Mouse (Mus musculus) A20 (cell line): Measurements from ENCODE around the gene Pigr.

Source experiments
- DNase-seq: peaks from one replicate; pipeline ENCODE4 v3.0.0-alpha.2; 2011; ENCODE audit warnings: low read depth, low spot score

Pigr gene

DNA sequence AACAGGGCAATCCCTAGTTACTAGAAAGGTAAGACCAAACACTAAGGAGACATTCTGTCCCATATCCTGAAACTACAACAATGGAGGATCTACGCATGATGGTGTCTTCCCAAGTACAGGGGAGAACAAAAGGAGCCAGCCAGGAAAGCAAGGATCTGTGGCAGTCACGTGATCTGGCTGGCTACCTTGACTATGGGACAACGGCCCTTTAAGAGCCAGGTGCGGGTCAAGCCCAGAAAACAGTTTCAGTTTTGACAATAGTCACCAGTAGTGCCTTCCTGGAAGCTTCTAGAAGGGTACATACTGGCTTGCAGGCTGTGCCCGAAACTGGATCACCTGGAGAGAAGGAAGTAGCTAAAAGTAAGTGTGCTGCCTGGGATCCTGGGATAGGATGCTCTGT is at the start of gene Pigr:
Gene Pigr, plus strand, starts transcription at position 237 of the 400 bp plus-strand sequence.
- no peak for DNase-seq

DNA sequence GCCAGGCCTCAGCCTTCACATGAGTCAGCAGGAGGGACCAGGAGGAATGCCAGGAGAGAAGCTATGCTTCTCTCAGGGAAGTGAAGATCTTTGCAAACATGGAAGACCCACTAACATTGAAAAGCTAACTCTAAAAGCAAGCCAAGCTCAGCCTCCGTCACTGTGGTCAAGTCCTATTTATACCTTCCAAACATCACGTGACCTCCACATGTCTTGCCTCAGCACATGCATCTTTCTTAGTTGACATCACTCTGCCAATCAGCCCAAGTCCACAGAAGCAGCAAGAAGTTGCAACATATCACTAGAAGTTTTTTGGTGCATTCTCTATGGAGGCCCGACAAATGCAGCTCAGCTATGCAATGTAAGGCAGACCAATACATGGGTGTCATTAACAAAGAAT is 46.6 kb upstream of the Pigr start:
- no peak for DNase-seq

DNA sequence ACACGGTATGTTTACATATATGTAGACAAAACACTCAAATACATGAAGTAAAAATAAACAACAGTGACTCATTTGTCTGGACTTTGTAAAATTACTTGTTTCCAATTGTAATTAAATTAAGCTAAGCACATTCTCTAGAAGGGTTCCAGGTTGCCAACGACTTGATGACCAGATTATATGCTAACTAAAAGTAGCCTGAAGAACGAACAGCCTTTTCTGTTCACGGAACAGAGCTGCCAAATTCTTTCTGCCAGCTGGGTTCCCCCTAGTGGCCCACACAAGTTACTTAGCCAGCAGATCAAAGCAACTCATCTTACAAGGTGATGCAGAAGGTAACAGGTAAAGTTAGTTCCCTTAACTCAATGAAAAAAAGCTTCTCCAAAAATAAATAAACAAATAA is 42.4 kb upstream of the Pigr start:
- peak; percentile 62 for DNase-seq

DNA sequence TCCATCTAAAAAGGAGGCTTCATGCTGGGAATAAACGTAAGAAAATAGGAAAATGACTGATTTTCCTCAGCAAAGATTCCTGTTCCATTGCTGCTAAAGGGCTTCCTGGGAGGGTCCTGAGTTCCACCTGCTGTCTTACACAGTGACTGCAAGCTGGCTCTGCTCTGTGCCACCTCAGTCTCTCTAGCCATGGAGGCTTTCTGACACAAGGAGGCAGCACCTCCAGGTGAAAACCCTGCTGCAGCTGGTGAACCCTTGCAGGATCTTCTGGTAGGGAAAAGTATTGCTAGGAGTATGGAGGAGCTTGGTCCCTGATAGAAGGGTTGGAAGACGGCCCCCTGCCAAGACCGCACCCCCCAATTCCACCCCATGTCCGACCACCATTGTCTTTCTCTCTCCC is 39.5 kb upstream of the Pigr start:
- DNase-seq, result peak; percentile 43

- DNase-seq, result no peak
Observed at GRCm38 (mm10) chr1:130789512-130790451, 36.7 kb upstream of the Pigr start.

DNA sequence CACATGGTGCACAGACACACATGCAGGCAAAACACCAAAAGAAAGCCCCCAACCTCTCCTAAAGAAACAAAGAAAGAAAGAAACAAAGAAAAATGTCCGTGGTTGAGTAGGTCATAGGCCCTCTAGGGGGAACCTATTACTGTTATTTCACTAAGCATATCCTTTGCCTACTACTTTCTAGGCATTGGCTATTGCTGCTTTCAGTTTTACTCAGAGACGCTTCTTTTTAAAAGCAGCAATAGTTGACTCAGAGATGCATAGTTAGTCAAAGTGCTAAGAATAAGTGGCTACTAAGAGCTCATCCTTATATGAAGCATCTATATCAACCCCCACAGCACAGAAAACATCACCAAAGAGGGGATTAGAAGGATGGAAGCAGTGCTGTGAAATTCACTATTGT is 31.2 kb upstream of the Pigr start:
- peak; percentile 23 for DNase-seq

DNA sequence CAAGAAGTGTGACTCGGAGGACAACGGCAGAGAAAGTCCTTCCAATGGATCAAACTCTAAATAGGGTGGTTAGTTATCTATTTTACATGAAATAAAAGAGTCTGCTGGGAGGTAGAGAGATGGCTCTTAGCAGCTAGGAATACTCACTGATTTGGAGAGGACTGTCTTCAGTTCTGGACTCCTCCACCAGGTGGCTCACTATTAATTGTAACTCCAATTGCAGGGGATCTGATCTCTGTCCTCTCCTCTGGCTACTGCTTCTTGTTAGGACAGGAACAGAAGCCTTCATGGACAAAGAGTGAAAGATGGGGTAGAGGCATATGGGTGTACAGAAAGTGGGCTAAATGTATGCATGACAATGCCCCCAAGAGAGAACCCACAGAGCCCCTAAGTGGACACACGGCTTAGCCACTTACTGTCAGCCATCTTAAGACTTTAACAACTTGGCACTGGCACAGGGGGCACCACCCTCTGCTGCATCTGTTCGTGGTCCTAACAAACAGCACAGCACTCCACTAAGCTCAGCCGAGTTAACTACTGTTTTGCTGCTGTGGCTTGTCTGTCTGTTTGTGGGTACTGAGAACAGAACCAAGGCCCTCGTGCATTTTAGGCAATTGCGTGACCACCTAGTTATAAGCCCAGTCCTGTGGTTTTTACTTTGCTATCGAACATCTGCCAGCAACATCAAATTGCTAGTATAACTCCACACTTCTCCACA is 29.4 kb upstream of the Pigr start:
- DNase-seq, result peak; percentile 69

- DNase-seq, result no peak
Observed at GRCm38 (mm10) chr1:130798037-130798436, 28.4 kb upstream of the Pigr start.

- peak; percentile 10 for DNase-seq
Observed at GRCm38 (mm10) chr1:130798551-130798950, 27.9 kb upstream of the Pigr start.

DNA sequence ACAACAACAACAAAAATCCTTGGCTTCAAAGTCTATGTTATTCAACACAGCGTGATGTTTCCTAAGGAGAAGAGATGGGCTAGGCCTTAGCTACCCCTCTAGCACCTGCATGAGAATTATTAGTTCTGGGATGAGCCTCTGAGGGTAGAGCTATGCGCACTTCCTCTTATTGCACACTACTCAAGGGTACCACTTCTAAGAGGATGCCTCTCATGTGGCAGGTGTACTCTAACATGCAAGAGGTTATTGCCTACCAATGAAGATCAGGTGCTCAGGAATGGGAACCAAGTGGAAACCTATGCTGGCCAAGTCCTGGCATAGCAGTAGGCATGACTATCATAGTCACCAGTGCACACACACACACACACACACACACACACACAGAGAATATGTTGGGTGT is 27.1 kb upstream of the Pigr start:
- DNase-seq, result peak; percentile 71

- no peak for DNase-seq
Observed at GRCm38 (mm10) chr1:130800602-130801001, 25.9 kb upstream of the Pigr start, which contains the start of gene Fcamr. Fcamr (plus strand) TSS chr1:130800902.

GRCm38 (mm10) chr1:130801511-130801910 is 25.0 kb upstream of the Pigr start:
- no peak for DNase-seq

- no peak for DNase-seq
Observed at GRCm38 (mm10) chr1:130802976-130803375, 23.5 kb upstream of the Pigr start.

GRCm38 (mm10) chr1:130804279-130804678 is 22.2 kb upstream of the Pigr start:
- no peak for DNase-seq

DNA sequence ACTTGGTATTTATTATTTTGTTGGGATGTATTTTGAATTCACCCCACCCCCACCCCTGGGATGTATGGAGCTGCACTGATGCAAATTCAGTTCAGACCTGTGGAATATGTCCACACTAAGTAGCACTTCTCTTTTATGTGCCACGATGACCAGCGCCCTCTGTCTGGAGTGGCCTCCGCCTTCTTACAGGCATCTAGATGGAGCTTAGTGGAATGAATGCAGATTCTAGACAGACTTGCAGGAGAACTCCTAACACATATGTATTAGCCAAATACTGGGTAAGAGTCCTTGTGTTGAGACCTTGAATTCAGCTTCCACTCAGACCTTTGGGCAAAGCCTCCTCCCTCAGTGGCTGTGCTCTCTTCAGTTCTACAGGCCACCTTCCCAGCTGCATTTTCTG is 15.6 kb upstream of the Pigr start:
- DNase-seq, result no peak

DNA sequence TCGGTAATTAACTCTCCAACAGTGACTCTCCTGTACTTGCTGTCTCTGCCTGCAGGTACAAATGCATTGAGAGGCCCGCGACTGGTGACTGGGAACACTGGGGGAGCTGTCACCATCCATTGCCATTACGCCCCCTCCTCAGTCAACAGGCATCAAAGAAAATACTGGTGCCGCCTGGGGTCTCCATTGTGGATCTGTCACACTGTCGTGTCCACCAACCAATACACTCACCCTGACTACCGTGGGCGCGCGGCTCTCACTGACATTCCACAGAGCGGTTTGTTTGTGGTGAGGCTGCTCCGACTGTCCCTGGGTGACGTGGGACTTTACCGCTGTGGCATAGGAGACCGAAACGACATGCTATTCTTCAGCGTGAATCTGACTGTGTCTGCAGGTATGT is 15.2 kb upstream of the Pigr start:
- DNase-seq, result no peak

GRCm38 (mm10) chr1:130819737-130820136 is 6.7 kb upstream of the Pigr start:
- DNase-seq, result peak; percentile 48

DNA sequence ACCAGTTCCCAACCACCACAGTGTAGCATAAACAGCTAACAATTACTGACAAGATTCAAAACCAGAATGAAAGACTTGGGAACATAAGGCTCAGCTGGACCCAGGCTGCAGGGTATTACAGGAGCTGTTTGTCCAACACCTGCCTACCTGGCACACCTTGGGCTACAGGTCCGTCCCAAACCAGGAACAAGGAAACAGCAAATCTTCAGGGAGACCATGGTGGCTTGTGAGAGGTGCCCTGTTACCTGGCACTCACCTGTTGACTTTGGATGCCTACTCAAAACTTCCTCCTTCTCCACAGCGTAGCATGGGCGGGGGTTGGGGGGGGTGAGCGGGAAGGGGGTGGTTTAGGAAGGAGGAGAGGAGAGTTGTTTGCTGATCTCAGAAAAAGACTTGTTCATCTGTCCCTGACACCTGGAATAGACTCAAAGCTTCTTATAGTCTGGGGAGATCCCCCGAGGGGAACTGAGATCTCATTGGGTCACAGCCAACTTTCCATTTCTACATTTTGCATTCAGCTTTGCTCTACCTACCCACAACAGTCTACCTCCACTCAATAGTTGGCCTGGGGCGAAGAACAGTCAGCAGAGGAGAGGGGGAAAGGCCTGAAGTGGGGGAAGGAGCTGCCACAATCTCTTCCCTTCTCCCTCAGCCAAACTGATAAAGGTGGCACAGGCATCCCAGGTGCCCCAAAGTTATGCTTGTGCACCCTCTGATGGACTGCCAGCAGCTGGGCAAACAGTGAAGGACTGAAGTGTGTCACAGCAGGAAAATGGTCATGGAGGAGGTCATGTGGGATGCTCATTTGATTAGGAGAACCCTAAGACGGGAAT is 6.0 kb upstream of the Pigr start:
- peak; percentile 84 for DNase-seq

GRCm38 (mm10) chr1:130821149-130821471 is 5.4 kb upstream of the Pigr start:
- DNase-seq, result peak; percentile 67

- DNase-seq, result no peak
Observed at GRCm38 (mm10) chr1:130821911-130822625, 4.4 kb upstream of the Pigr start.

- DNase-seq, result no peak
Observed at GRCm38 (mm10) chr1:130828656-130829055, 2.2 kb downstream of the Pigr start.
